Mouse (Mus musculus): ENCODE results near the gene March2. TPM values are rescaled to one million over a fixed set of nuclear protein-coding genes. Genes with fewer than 3 reads are reported as not detected.

March2 gene
- polyA plus RNA-seq, 1 experiment: 171 TPM

- no peaks in the 10 kb centered on the region; the same call in 1 of the 2 replicates for H3K4me1 ChIP-seq (ENCODE audit: control insufficient read depth, insufficient read depth, low read length)
- no peak for DNase-seq
- H3K27ac ChIP-seq (ENCODE audit: insufficient read depth, low read length): no peak overlapping the region
- H3K4me3 ChIP-seq (replicated peaks; ENCODE audit: insufficient read depth, low read depth, low read length): no peak overlapping the region
- H3K27me3 ChIP-seq (ENCODE audit: control insufficient read depth, insufficient read depth, low read length): no peaks in the 10 kb centered on the region
- 81% methylated on average over 3 of the region's 3 CpGs for WGBS
- TF ChIP-seq CTCF (IDR thresholded peaks at IDR 0.05; ENCODE audit: borderline replicate concordance, insufficient read depth, low read depth, low read length): no peak
- no peak for TF ChIP-seq POLR2A (IDR thresholded peaks at IDR 0.05; ENCODE audit: borderline replicate concordance, insufficient read depth, low read length)
These were observed 8.6 kb downstream of the March2 start for GRCm38 (mm10) chr17:33709834-33710233.

- 90% methylated on average over 9 of the region's 9 CpGs for WGBS
- no peaks in the 10 kb centered on the region for H3K27me3 ChIP-seq (ENCODE audit: control insufficient read depth, insufficient read depth, low read length)
- H3K4me1 ChIP-seq (ENCODE audit: control insufficient read depth, insufficient read depth, low read length): no peaks in the 10 kb centered on the region
- TF ChIP-seq POLR2A (IDR thresholded peaks at IDR 0.05; ENCODE audit: borderline replicate concordance, insufficient read depth, low read length) (no peak), CTCF (IDR thresholded peaks at IDR 0.05; ENCODE audit: borderline replicate concordance, insufficient read depth, low read depth, low read length) (no peak)
- no peak overlapping the region for H3K27ac ChIP-seq (ENCODE audit: insufficient read depth, low read length)
- DNase-seq: no peak
- H3K4me3 ChIP-seq (replicated peaks; ENCODE audit: insufficient read depth, low read depth, low read length): no peak overlapping the region
These were observed 15.4 kb downstream of the March2 start for GRCm38 (mm10) chr17:33703091-33703490.

- TF ChIP-seq CTCF (IDR thresholded peaks at IDR 0.05; ENCODE audit: borderline replicate concordance, insufficient read depth, low read depth, low read length) (no peak), POLR2A (IDR thresholded peaks at IDR 0.05; ENCODE audit: borderline replicate concordance, insufficient read depth, low read length) (no peak)
- WGBS: 77% methylated on average over 1 of the region's 1 CpGs
- no peaks in the 10 kb centered on the region for H3K27me3 ChIP-seq (ENCODE audit: control insufficient read depth, insufficient read depth, low read length)
- H3K4me3 ChIP-seq (replicated peaks; ENCODE audit: insufficient read depth, low read depth, low read length): no peak overlapping the region
- H3K27ac ChIP-seq (ENCODE audit: insufficient read depth, low read length): no peak overlapping the region
- H3K4me1 ChIP-seq (ENCODE audit: control insufficient read depth, insufficient read depth, low read length): no peaks in the 10 kb centered on the region
- no peak for DNase-seq
These were observed 16.3 kb downstream of the March2 start for GRCm38 (mm10) chr17:33702178-33702577.

GRCm38 (mm10) chr17:33695471-33695870 lies 23.0 kb downstream of the March2 start:
- DNase-seq: no peak
- no peaks in the 10 kb centered on the region for H3K27me3 ChIP-seq (ENCODE audit: control insufficient read depth, insufficient read depth, low read length)
- WGBS: 85% methylated on average over 1 of the region's 1 CpGs
- no peaks in the 10 kb centered on the region for H3K4me1 ChIP-seq (ENCODE audit: control insufficient read depth, insufficient read depth, low read length)
- H3K4me3 ChIP-seq (replicated peaks; ENCODE audit: insufficient read depth, low read depth, low read length): no peak overlapping the region
- no peak overlapping the region for H3K27ac ChIP-seq (ENCODE audit: insufficient read depth, low read length)
- TF ChIP-seq CTCF (IDR thresholded peaks at IDR 0.05; ENCODE audit: borderline replicate concordance, insufficient read depth, low read depth, low read length) (no peak), POLR2A (IDR thresholded peaks at IDR 0.05; ENCODE audit: borderline replicate concordance, insufficient read depth, low read length) (no peak)

GRCm38 (mm10) chr17:33686760-33687159 lies 31.7 kb downstream of the March2 start, which contains the start of gene Hnrnpm:
Gene Hnrnpm, minus strand, starts transcription at chr17:33686860.
- H3K4me3 ChIP-seq (replicated peaks; ENCODE audit: insufficient read depth, low read depth, low read length): peak within 1 kb of the TSS; percentile 78
- WGBS: 98% methylated on average over 1 of the region's 1 CpGs
- H3K4me1 ChIP-seq (ENCODE audit: control insufficient read depth, insufficient read depth, low read length): no peaks in the 10 kb centered on the region
- TF ChIP-seq CTCF (IDR thresholded peaks at IDR 0.05; ENCODE audit: borderline replicate concordance, insufficient read depth, low read depth, low read length) (no peak), POLR2A (IDR thresholded peaks at IDR 0.05; ENCODE audit: borderline replicate concordance, insufficient read depth, low read length) (no peak)
- DNase-seq: no peak
- no peak within 1 kb of the TSS; the same call in 1 of the 2 replicates for H3K27ac ChIP-seq (ENCODE audit: insufficient read depth, low read length)
- H3K27me3 ChIP-seq (ENCODE audit: control insufficient read depth, insufficient read depth, low read length): no peaks in the 10 kb centered on the region

GRCm38 (mm10) chr17:33685249-33685653 lies 33.2 kb downstream of the March2 start:
- TF ChIP-seq CTCF (IDR thresholded peaks at IDR 0.05; ENCODE audit: borderline replicate concordance, insufficient read depth, low read depth, low read length) (no peak), POLR2A (IDR thresholded peaks at IDR 0.05; ENCODE audit: borderline replicate concordance, insufficient read depth, low read length) (peak; percentile 76; the same call in 1 of the 2 replicates)
- DNase-seq: peak; percentile 95 to 96
- H3K4me1 ChIP-seq (ENCODE audit: control insufficient read depth, insufficient read depth, low read length): no peaks in the 10 kb centered on the region
- under 1% methylated on average over 42 of the region's 42 CpGs for WGBS
- H3K4me3 ChIP-seq (replicated peaks; ENCODE audit: insufficient read depth, low read depth, low read length): peak overlapping the region; percentile 78
- no peaks in the 10 kb centered on the region for H3K27me3 ChIP-seq (ENCODE audit: control insufficient read depth, insufficient read depth, low read length)
- H3K27ac ChIP-seq (ENCODE audit: insufficient read depth, low read length): peak overlapping the region; percentile 58

- TF ChIP-seq CTCF (IDR thresholded peaks at IDR 0.05; ENCODE audit: borderline replicate concordance, insufficient read depth, low read depth, low read length) (0 out of 2 replicates have a peak, but pooled peaks have one; percentile 2), POLR2A (IDR thresholded peaks at IDR 0.05; ENCODE audit: borderline replicate concordance, insufficient read depth, low read length) (no peak)
- DNase-seq: peak in 1 of 2 experiments; percentile 60
- Histone ChIP-seq H3K27me3 (ENCODE audit: control insufficient read depth, insufficient read depth, low read length) (no peaks in the 10 kb centered on the region), H3K4me3 (replicated peaks; ENCODE audit: insufficient read depth, low read depth, low read length) (peak overlapping the region; percentile 78), H3K4me1 (ENCODE audit: control insufficient read depth, insufficient read depth, low read length) (no peaks in the 10 kb centered on the region), H3K27ac (ENCODE audit: insufficient read depth, low read length) (peak overlapping the region; percentile 58)
- WGBS: under 1% methylated on average over 44 of the region's 44 CpGs
These were observed 33.7 kb downstream of the March2 start for GRCm38 (mm10) chr17:33684671-33685231.

- Histone ChIP-seq H3K27me3 (ENCODE audit: control insufficient read depth, insufficient read depth, low read length) (no peaks in the 10 kb centered on the region), H3K4me1 (ENCODE audit: control insufficient read depth, insufficient read depth, low read length) (no peaks in the 10 kb centered on the region), H3K27ac (ENCODE audit: insufficient read depth, low read length) (no peak overlapping the region), H3K4me3 (replicated peaks; ENCODE audit: insufficient read depth, low read depth, low read length) (no peak overlapping the region)
- DNase-seq: no peak
- TF ChIP-seq POLR2A (IDR thresholded peaks at IDR 0.05; ENCODE audit: borderline replicate concordance, insufficient read depth, low read length) (no peak), CTCF (IDR thresholded peaks at IDR 0.05; ENCODE audit: borderline replicate concordance, insufficient read depth, low read depth, low read length) (no peak)
These were observed 36.7 kb downstream of the March2 start for GRCm38 (mm10) chr17:33681767-33682166.
